In the genomic region with DNA sequence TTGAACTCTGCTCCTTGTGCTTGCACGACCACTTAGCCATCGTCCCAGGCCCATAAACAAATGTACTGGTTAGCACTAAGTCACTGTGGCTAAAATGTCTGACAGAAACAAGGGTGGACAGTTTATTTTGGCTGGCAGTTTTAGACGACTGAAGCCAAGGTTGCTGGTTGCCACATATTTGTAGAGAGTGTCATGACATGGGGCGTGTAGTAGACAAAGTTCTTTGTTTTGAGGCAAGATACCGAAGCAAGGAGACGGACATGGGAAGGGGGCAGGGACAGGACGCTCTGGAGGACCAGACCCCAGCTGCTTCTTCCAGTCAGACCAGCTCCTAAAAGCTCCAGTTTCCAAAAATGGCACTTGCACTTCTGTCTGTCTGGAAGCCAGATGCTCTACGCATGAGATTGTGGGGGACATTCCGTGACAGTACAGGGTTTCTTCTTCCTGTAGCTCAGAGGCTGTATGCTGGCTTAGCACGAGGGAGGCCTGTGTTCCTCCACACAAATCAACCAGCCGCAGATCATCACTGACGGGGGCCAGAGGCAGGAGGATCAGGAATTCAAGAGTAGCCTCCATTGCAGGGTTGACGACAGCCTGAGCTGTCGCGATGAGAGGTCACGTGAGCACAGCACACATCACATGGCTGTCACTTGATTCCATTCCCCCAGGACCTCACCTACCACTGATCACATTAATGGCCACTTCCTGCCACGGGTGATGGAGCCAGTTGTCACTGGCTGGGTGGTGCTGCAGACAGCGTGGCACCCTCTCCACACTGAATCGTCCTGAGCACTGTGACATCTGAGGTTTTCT, we compare ENCODE assay signal across 12 mouse cellular contexts. TPM values are rescaled to one million over a fixed set of nuclear protein-coding genes. Genes with fewer than 3 reads are reported as not detected.
A peak's percentile ranks its signal among the peaks of the same experiment; 100 is the strongest.
DNase-seq lines count a peak whose midpoint lies in the region; ATAC-seq lines count a peak whose summit lies in the region.
"Had no signal": no experiment of that assay in that cellular context is flagged by ENCODE, and none has a peak within 500 bp of the region (broad histone marks: within the 10 kb centered on the region; RNA-seq: fewer than 3 reads in every experiment).

No protein-coding gene starts in this region.

- H3K9ac ChIP-seq in hindbrain, embryonic 12.5 days: no peak overlapping the region
- H3K9ac ChIP-seq in hindbrain, embryonic 13.5 days: no peak overlapping the region
- H3K9ac ChIP-seq in lung, embryonic 16.5 days (ENCODE audit: low read length): no peak overlapping the region
- H3K9ac ChIP-seq in limb, embryonic 15.5 days: no peak overlapping the region
- H3K9ac ChIP-seq: limb, embryonic 12.5 days had no signal

- 67% methylated on average over 19 of the region's 19 CpGs for WGBS in hindbrain, embryonic 12.5 days
- WGBS in hindbrain, embryonic 13.5 days: 74% methylated on average over 19 of the region's 19 CpGs
- 39% methylated on average over 19 of the region's 19 CpGs for WGBS in lung, embryonic 16.5 days
- 55% methylated on average over 19 of the region's 19 CpGs for WGBS in limb, embryonic 15.5 days

- DNase-seq in lung, postnatal 14 days: no peak
- peak; percentile 66 for DNase-seq in fibroblast of lung, adult 2 months (ENCODE audit: low read depth)
- no peak for DNase-seq in urinary bladder, adult 2 months (ENCODE audit: low spot score)
- DNase-seq in thymus, postnatal 4 days: no peak
- DNase-seq: right cerebral cortex, postnatal 4 days; thymus, postnatal 25 days had no signal

- H3K4me1 ChIP-seq in hindbrain, embryonic 12.5 days: peaks cover 9% of the 10 kb centered on the region
- peaks cover 14% of the 10 kb centered on the region for H3K4me1 ChIP-seq in hindbrain, embryonic 13.5 days (replicated peaks)
- H3K4me1 ChIP-seq in lung, embryonic 16.5 days (replicated peaks; ENCODE audit: control insufficient read depth, insufficient read depth, low read length): no peaks in the 10 kb centered on the region
- 0 out of 2 replicates have a peak, but pooled peaks cover 6% of the 10 kb centered on the region for H3K4me1 ChIP-seq in limb, embryonic 15.5 days

- ATAC-seq in hindbrain, embryonic 12.5 days (ENCODE audit: low FRiP score): no peak
- ATAC-seq in hindbrain, embryonic 13.5 days (ENCODE audit: low FRiP score): no peak
- ATAC-seq in lung, embryonic 16.5 days (ENCODE audit: low read depth): 0 out of 2 replicates have a peak, but pooled peaks have one; percentile 28
- ATAC-seq in limb, embryonic 15.5 days (ENCODE audit: insufficient number of reproducible peaks, low FRiP score, low TSS enrichment, low read depth): peak; percentile 30; the same call in 1 of the 2 replicates
- ATAC-seq: activated CD4-positive, CD25-positive, alpha-beta regulatory T cell, adult 4 months had no signal

- H3K27me3 ChIP-seq in hindbrain, embryonic 12.5 days: 0 out of 2 replicates have a peak, but pooled peaks cover under 1% of the 10 kb centered on the region
- 0 out of 2 replicates have a peak, but pooled peaks cover 1% of the 10 kb centered on the region for H3K27me3 ChIP-seq in hindbrain, embryonic 13.5 days
- H3K27me3 ChIP-seq in lung, embryonic 16.5 days (ENCODE audit: control insufficient read depth, insufficient read depth, low read depth, low read length): no peaks in the 10 kb centered on the region
- no peaks in the 10 kb centered on the region for H3K27me3 ChIP-seq in limb, embryonic 15.5 days
- H3K27me3 ChIP-seq: limb, embryonic 12.5 days had no signal

- no peak overlapping the region for H3K4me2 ChIP-seq in hindbrain, embryonic 12.5 days (replicated peaks)
- H3K4me2 ChIP-seq in hindbrain, embryonic 13.5 days: no peak overlapping the region
- H3K4me2 ChIP-seq in lung, embryonic 16.5 days (ENCODE audit: low read depth, low read length): no peak overlapping the region
- H3K4me2 ChIP-seq in limb, embryonic 15.5 days: no peak overlapping the region
- H3K4me2 ChIP-seq: limb, embryonic 12.5 days had no signal

- H3K36me3 ChIP-seq in hindbrain, embryonic 12.5 days: no peaks in the 10 kb centered on the region
- no peaks in the 10 kb centered on the region for H3K36me3 ChIP-seq in hindbrain, embryonic 13.5 days
- H3K36me3 ChIP-seq in lung, embryonic 16.5 days (ENCODE audit: control insufficient read depth, insufficient read depth, low read length): no peaks in the 10 kb centered on the region
- H3K36me3 ChIP-seq in limb, embryonic 15.5 days: no peaks in the 10 kb centered on the region
- H3K36me3 ChIP-seq: limb, embryonic 12.5 days had no signal

- H3K9me3 ChIP-seq in hindbrain, embryonic 12.5 days (replicated peaks): no peaks in the 10 kb centered on the region
- H3K9me3 ChIP-seq in hindbrain, embryonic 13.5 days: no peaks in the 10 kb centered on the region
- H3K9me3 ChIP-seq in lung, embryonic 16.5 days (ENCODE audit: control insufficient read depth, low read length): peaks cover 3% of the 10 kb centered on the region
- H3K9me3 ChIP-seq in limb, embryonic 15.5 days: no peaks in the 10 kb centered on the region

- H3K4me3 ChIP-seq in hindbrain, embryonic 12.5 days: no peak overlapping the region
- no peak overlapping the region for H3K4me3 ChIP-seq in hindbrain, embryonic 13.5 days
- no peak overlapping the region for H3K4me3 ChIP-seq in lung, embryonic 16.5 days (ENCODE audit: low read length)
- no peak overlapping the region for H3K4me3 ChIP-seq in limb, embryonic 15.5 days
- H3K4me3 ChIP-seq: limb, embryonic 12.5 days had no signal

- H3K27ac ChIP-seq in hindbrain, embryonic 12.5 days: 0 out of 2 replicates have a peak overlapping the region, but pooled peaks have one; percentile 23
- no peak overlapping the region for H3K27ac ChIP-seq in hindbrain, embryonic 13.5 days
- no peak overlapping the region for H3K27ac ChIP-seq in lung, embryonic 16.5 days (ENCODE audit: low read length)
- no peak overlapping the region; the same call in 1 of the 2 replicates for H3K27ac ChIP-seq in limb, embryonic 15.5 days
- H3K27ac ChIP-seq: limb, embryonic 12.5 days had no signal

RNA-seq across cellular contexts. Expression of a gene that starts 1.2 kb away (rescaled TPM):
- polyA plus RNA-seq in hindbrain, embryonic 12.5 days (2016; fragmentation: Nextera tagmentation; extraction: Ambion mirVana): 0.74 and 0.81 TPM in 2 replicates
- polyA plus RNA-seq in hindbrain, embryonic 13.5 days (2015; fragmentation: Nextera tagmentation; extraction: Ambion mirVana): 0.31 and 0.68 TPM in 2 replicates
- polyA plus RNA-seq in lung, embryonic 16.5 days (2015; fragmentation: Nextera tagmentation; extraction: Ambion mirVana): 1.0 and 1.4 TPM in 2 replicates
- 1.0 and 1.8 TPM in 2 replicates for polyA plus RNA-seq in limb, embryonic 15.5 days (2015; fragmentation: Nextera tagmentation; extraction: Ambion mirVana)
- polyA plus RNA-seq in urinary bladder, adult 2 months (2012; rRNA removed): 5.4 and 6.1 TPM in 2 replicates
- polyA plus RNA-seq: activated CD4-positive, CD25-positive, alpha-beta regulatory T cell, adult 4 months had no signal

RNA-seq across cellular contexts. Expression of a gene that starts 12.6 kb away (rescaled TPM):
- not detected in 2 replicates for polyA plus RNA-seq in hindbrain, embryonic 12.5 days (2016; fragmentation: Nextera tagmentation; extraction: Ambion mirVana)
- polyA plus RNA-seq in hindbrain, embryonic 13.5 days (2015; fragmentation: Nextera tagmentation; extraction: Ambion mirVana): not detected in 2 replicates
- polyA plus RNA-seq in lung, embryonic 16.5 days (2015; fragmentation: Nextera tagmentation; extraction: Ambion mirVana): not detected in 2 replicates
- polyA plus RNA-seq in limb, embryonic 15.5 days (2015; fragmentation: Nextera tagmentation; extraction: Ambion mirVana): not detected in 2 replicates
- polyA plus RNA-seq in urinary bladder, adult 2 months (2012; rRNA removed): not detected in 2 replicates
- polyA plus RNA-seq: activated CD4-positive, CD25-positive, alpha-beta regulatory T cell, adult 4 months; limb, embryonic 12.5 days had no signal

Comparison
In these comparisons a context has a peak if more than half of its experiments do, and no peak if none do; other contexts are left out.
1. ATAC-seq: peak in lung, embryonic 16.5 days (single experiment) and limb, embryonic 15.5 days (single experiment); none in hindbrain, embryonic 12.5 days (single experiment) and hindbrain, embryonic 13.5 days (single experiment).